8 mouse cellular contexts compared by ENCODE assay signal in the genomic region with DNA sequence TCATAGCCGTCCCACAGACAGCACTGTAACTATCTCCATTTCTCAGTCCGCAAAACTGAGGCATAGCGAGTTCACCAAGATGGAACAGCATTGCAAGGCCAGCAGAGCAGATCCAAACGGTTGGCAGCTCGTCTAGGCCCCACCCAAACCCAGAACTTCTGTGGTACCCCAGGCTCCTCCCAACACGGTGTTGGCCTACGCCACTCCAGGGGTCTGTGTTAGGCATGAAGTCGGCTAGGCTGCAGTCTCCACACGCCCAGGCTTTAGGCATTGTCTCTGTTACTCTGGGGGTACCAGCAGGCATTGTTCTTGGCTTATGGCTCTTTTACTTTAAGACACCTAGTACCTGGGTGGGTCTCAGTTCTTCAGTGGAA. TPM values are rescaled to one million over a fixed set of nuclear protein-coding genes. Genes with fewer than 3 reads are reported as not detected.
DNase-seq lines count a peak whose midpoint lies in the region; ATAC-seq and TF ChIP-seq lines count a peak whose summit lies in the region.

No protein-coding gene starts in this region.

- no peaks in the 10 kb centered on the region for H3K27me3 ChIP-seq in lung, embryonic 15.5 days
- H3K27me3 ChIP-seq in forebrain, embryonic 13.5 days: no peaks in the 10 kb centered on the region
- H3K27me3 ChIP-seq in limb, embryonic 14.5 days (ENCODE audit: control insufficient read depth, insufficient read depth, low read length): no peaks in the 10 kb centered on the region
- no peaks in the 10 kb centered on the region for H3K27me3 ChIP-seq in stomach, embryonic 14.5 days (ENCODE audit: control insufficient read depth, insufficient read depth, low read length)

- WGBS in lung, embryonic 15.5 days: 47% methylated on average over 9 of the region's 9 CpGs
- 45% methylated on average over 9 of the region's 9 CpGs for WGBS in forebrain, embryonic 13.5 days
- WGBS in limb, embryonic 14.5 days: 49% methylated on average over 9 of the region's 9 CpGs
- 42% methylated on average over 9 of the region's 9 CpGs for WGBS in stomach, embryonic 14.5 days

- H3K4me3 ChIP-seq in lung, embryonic 15.5 days: peak overlapping the region; percentile 30
- H3K4me3 ChIP-seq in forebrain, embryonic 13.5 days: no peak overlapping the region
- H3K4me3 ChIP-seq in limb, embryonic 14.5 days (replicated peaks; ENCODE audit: low read length): no peak overlapping the region; the same call in 1 of the 2 replicates
- no peak overlapping the region for H3K4me3 ChIP-seq in stomach, embryonic 14.5 days (ENCODE audit: low read depth, low read length)

- TF ChIP-seq POLR2A in limb, embryonic 14.5 days (IDR thresholded peaks at IDR 0.05; ENCODE audit: borderline replicate concordance, extremely low read depth, insufficient read depth, insufficient read length): 0 out of 2 replicates have a peak, but pooled peaks have one; percentile 1

- peak overlapping the region; percentile 71 for H3K27ac ChIP-seq in lung, embryonic 15.5 days
- H3K27ac ChIP-seq in forebrain, embryonic 13.5 days: no peak overlapping the region
- H3K27ac ChIP-seq in limb, embryonic 14.5 days (replicated peaks; ENCODE audit: low read depth, low read length): peak overlapping the region; percentile 85
- peak overlapping the region; percentile 61; the same call in 1 of the 2 replicates for H3K27ac ChIP-seq in stomach, embryonic 14.5 days (ENCODE audit: low read length)

- peak overlapping the region; percentile 52 for H3K4me2 ChIP-seq in lung, embryonic 15.5 days
- peak overlapping the region; percentile 62 for H3K4me2 ChIP-seq in forebrain, embryonic 13.5 days
- peak overlapping the region; percentile 47 for H3K4me2 ChIP-seq in limb, embryonic 14.5 days (replicated peaks; ENCODE audit: low read depth, low read length, severe bottlenecking)
- peak overlapping the region; percentile 39 for H3K4me2 ChIP-seq in stomach, embryonic 14.5 days (replicated peaks; ENCODE audit: low read depth, low read length)

- peaks cover 13% of the 10 kb centered on the region for H3K4me1 ChIP-seq in lung, embryonic 15.5 days
- peaks cover 12% of the 10 kb centered on the region; the same call in 1 of the 2 replicates for H3K4me1 ChIP-seq in forebrain, embryonic 13.5 days
- H3K4me1 ChIP-seq in limb, embryonic 14.5 days (ENCODE audit: control insufficient read depth, insufficient read depth, low read length): peaks cover 13% of the 10 kb centered on the region
- H3K4me1 ChIP-seq in stomach, embryonic 14.5 days (ENCODE audit: control insufficient read depth, insufficient read depth, low read length): peaks cover 14% of the 10 kb centered on the region; the same call in 1 of the 2 replicates

- ATAC-seq in lung, embryonic 15.5 days (ENCODE audit: borderline replicate concordance, extremely low read depth, low FRiP score, low TSS enrichment): no peak
- ATAC-seq in forebrain, embryonic 13.5 days: peak; percentile 57; the same call in 1 of the 2 replicates
- 0 out of 2 replicates have a peak, but pooled peaks have one; percentile 2 for ATAC-seq in limb, embryonic 14.5 days (ENCODE audit: low FRiP score, low read depth)
- no peak for ATAC-seq in stomach, embryonic 14.5 days (ENCODE audit: insufficient number of reproducible peaks, insufficient read depth, low FRiP score, low read depth)

- H3K36me3 ChIP-seq in lung, embryonic 15.5 days: no peaks in the 10 kb centered on the region
- no peaks in the 10 kb centered on the region for H3K36me3 ChIP-seq in forebrain, embryonic 13.5 days (ENCODE audit: poor library complexity, severe bottlenecking)
- no peaks in the 10 kb centered on the region for H3K36me3 ChIP-seq in limb, embryonic 14.5 days (ENCODE audit: control insufficient read depth, insufficient read depth, low read length)
- H3K36me3 ChIP-seq in stomach, embryonic 14.5 days (ENCODE audit: control insufficient read depth, insufficient read depth, low read length): no peaks in the 10 kb centered on the region

- DNase-seq in lung, postnatal 14 days: no peak
- no peak for DNase-seq in limb, embryonic 14.5 days (ENCODE audit: low spot score)
- DNase-seq in right cerebral cortex, postnatal 14 days: no peak
- no peak for DNase-seq in cerebellum, adult 8-10 months
- DNase-seq in thymus, adult 18-20 months: no peak

- 0 out of 2 replicates have a peak overlapping the region, but pooled peaks have one; percentile 21 for H3K9ac ChIP-seq in lung, embryonic 15.5 days
- H3K9ac ChIP-seq in forebrain, embryonic 13.5 days: no peak overlapping the region
- peak overlapping the region; percentile 38 for H3K9ac ChIP-seq in limb, embryonic 14.5 days (ENCODE audit: low read depth, low read length, severe bottlenecking)
- no peak overlapping the region for H3K9ac ChIP-seq in stomach, embryonic 14.5 days (replicated peaks; ENCODE audit: low read depth, low read length)

- no peaks in the 10 kb centered on the region for H3K9me3 ChIP-seq in lung, embryonic 15.5 days
- no peaks in the 10 kb centered on the region for H3K9me3 ChIP-seq in forebrain, embryonic 13.5 days (replicated peaks)
- no peaks in the 10 kb centered on the region for H3K9me3 ChIP-seq in limb, embryonic 14.5 days (ENCODE audit: control insufficient read depth, low read length)
- no peaks in the 10 kb centered on the region for H3K9me3 ChIP-seq in stomach, embryonic 14.5 days (ENCODE audit: control insufficient read depth, low read depth, low read length)

RNA-seq across cellular contexts. Expression of gene Rbfox2, which starts 30.2 kb away (rescaled TPM):
- polyA plus RNA-seq in lung, embryonic 15.5 days (2015; fragmentation: Nextera tagmentation; extraction: Ambion mirVana): 41.8 and 43.3 TPM in 2 replicates
- 116 and 122 TPM in 2 replicates for polyA plus RNA-seq in forebrain, embryonic 13.5 days (2015; fragmentation: Nextera tagmentation; extraction: Ambion mirVana)
- 189 and 205 TPM in 2 replicates for polyA plus RNA-seq in limb, embryonic 14.5 days (2012; rRNA removed)
- 94.7 and 101 TPM in 2 replicates for polyA plus RNA-seq in limb, embryonic 14.5 days (2014; fragmentation: Nextera tagmentation; extraction: Ambion mirVana)
- polyA plus RNA-seq in stomach, embryonic 14.5 days (2014; fragmentation: Nextera tagmentation; extraction: Ambion mirVana): 90.5 and 93.7 TPM in 2 replicates

Comparison
In these comparisons a context has a peak if more than half of its experiments do, and no peak if none do; other contexts are left out.
1. ATAC-seq: peak in forebrain, embryonic 13.5 days (single experiment) and limb, embryonic 14.5 days (single experiment); none in lung, embryonic 15.5 days (single experiment) and stomach, embryonic 14.5 days (single experiment).
2. H3K9ac ChIP-seq: peak in lung, embryonic 15.5 days (single experiment) and limb, embryonic 14.5 days (single experiment); none in forebrain, embryonic 13.5 days (single experiment) and stomach, embryonic 14.5 days (single experiment).
3. Peak in every context shown above with its lines, with median percentiles within 50 percentile points of each other: H3K4me2 ChIP-seq.